Mouse (Mus musculus): ENCODE results near the gene 4930438A08Rik.
"Not testable (repeated sequence)": the region's sequence is repeated elsewhere in the genome, so short reads cannot be mapped to it uniquely, and the experiment has no call there.

Gene 4930438A08Rik

GRCm38 (mm10) chr11:58281970-58282496 lies 7.4 kb downstream of the 4930438A08Rik start:
- DNase-seq (ENCODE audit: low read depth, low spot score) = no peak

GRCm38 (mm10) chr11:58282518-58282917 lies 7.9 kb downstream of the 4930438A08Rik start:
- DNase-seq (ENCODE audit: low read depth, low spot score) = no peak

- no peak for DNase-seq (ENCODE audit: low read depth, low spot score)
Observed at GRCm38 (mm10) chr11:58289992-58290682, 15.5 kb downstream of the 4930438A08Rik start.

GRCm38 (mm10) chr11:58290812-58291211 lies 16.2 kb downstream of the 4930438A08Rik start:
- DNase-seq (ENCODE audit: low read depth, low spot score) = no peak

GRCm38 (mm10) chr11:58292791-58293190 lies 18.2 kb downstream of the 4930438A08Rik start:
- no peak for DNase-seq (ENCODE audit: low read depth, low spot score)

- no peak for DNase-seq (ENCODE audit: low read depth, low spot score)
Observed at GRCm38 (mm10) chr11:58297396-58297795, 22.8 kb downstream of the 4930438A08Rik start.

- no peak for DNase-seq (ENCODE audit: low read depth, low spot score)
Observed at GRCm38 (mm10) chr11:58301057-58301456, 26.5 kb downstream of the 4930438A08Rik start.

- DNase-seq (ENCODE audit: low read depth, low spot score) = peak; percentile 89
Observed at GRCm38 (mm10) chr11:58301837-58302754, 27.5 kb downstream of the 4930438A08Rik start.

- DNase-seq (ENCODE audit: low read depth, low spot score) = no peak
Observed at GRCm38 (mm10) chr11:58302774-58303445, 28.3 kb downstream of the 4930438A08Rik start.

- no peak for DNase-seq (ENCODE audit: low read depth, low spot score)
Observed at GRCm38 (mm10) chr11:58303594-58303993, 29.0 kb downstream of the 4930438A08Rik start.

GRCm38 (mm10) chr11:58305299-58305698 lies 30.7 kb downstream of the 4930438A08Rik start:
- DNase-seq (ENCODE audit: low read depth, low spot score) = not testable (repeated sequence)

- peak; percentile 79 for DNase-seq (ENCODE audit: low read depth, low spot score)
Observed at GRCm38 (mm10) chr11:58306860-58307308, 32.3 kb downstream of the 4930438A08Rik start, which contains the start of gene Zfp692. TSS of gene Zfp692 (plus strand) at chr11:58307069.

- no peak for DNase-seq (ENCODE audit: low read depth, low spot score)
Observed at GRCm38 (mm10) chr11:58307411-58308080, 32.9 kb downstream of the 4930438A08Rik start.

GRCm38 (mm10) chr11:58308661-58309060 lies 34.1 kb downstream of the 4930438A08Rik start:
- no peak for DNase-seq (ENCODE audit: low read depth, low spot score)

- no peak for DNase-seq (ENCODE audit: low read depth, low spot score)
Observed at GRCm38 (mm10) chr11:58314069-58314468, 39.5 kb downstream of the 4930438A08Rik start.

GRCm38 (mm10) chr11:58315536-58316168 lies 41.1 kb downstream of the 4930438A08Rik start:
- no peak for DNase-seq (ENCODE audit: low read depth, low spot score)

GRCm38 (mm10) chr11:58316344-58316743 lies 41.7 kb downstream of the 4930438A08Rik start:
- DNase-seq (ENCODE audit: low read depth, low spot score) = no peak

- no peak for DNase-seq (ENCODE audit: low read depth, low spot score)
Observed at GRCm38 (mm10) chr11:58316768-58317390, 42.3 kb downstream of the 4930438A08Rik start.

- DNase-seq (ENCODE audit: low read depth, low spot score) = peak; percentile 94
Observed at GRCm38 (mm10) chr11:58322824-58323569, 48.4 kb downstream of the 4930438A08Rik start.

Data from retina, adult 2 months (tissue).